Mouse (Mus musculus) cortical plate, adult 2 months (tissue): ENCODE results near the gene Ssmem1.

Experiments
- CTCF ChIP-seq: fragments of 200-500 bp; IDR thresholded peaks from 2 replicates; pipeline ENCODE4 v1.5.1; 2011; ENCODE audit warnings: mild to moderate bottlenecking, control low read depth, low read length; ENCODE audit not compliant: insufficient read depth; ENCODE audit errors: extremely low read depth
- POLR2A ChIP-seq: fragments of 200-500 bp; IDR thresholded peaks from 2 replicates; pipeline ENCODE4 v1.6.1; 2011; ENCODE audit warnings: mild to moderate bottlenecking, low read length, control low read depth; ENCODE audit not compliant: insufficient read depth; ENCODE audit errors: extremely low read depth

- TF ChIP-seq CTCF (no peak), POLR2A (no peak)
These were observed 17.2 kb downstream of the Ssmem1 start for GRCm38 (mm10) chr6:30526586-30527515.
